Mouse (Mus musculus): ENCODE measurements around the gene Hba-a2.
A peak's percentile ranks its signal among the peaks of the same experiment; 100 is the strongest.

Gene Hba-a2

GRCm38 (mm10) chr11:32320507-32321195, 24.4 kb downstream of the Hba-a2 start:
- DNase-seq (ENCODE audit: low spot score in 2 of 2): no peak

- DNase-seq (ENCODE audit: low spot score in 2 of 2): peak in 1 of 2 experiments; percentile 73
Observed at GRCm38 (mm10) chr11:32321196-32321565, 24.9 kb downstream of the Hba-a2 start.

DNA sequence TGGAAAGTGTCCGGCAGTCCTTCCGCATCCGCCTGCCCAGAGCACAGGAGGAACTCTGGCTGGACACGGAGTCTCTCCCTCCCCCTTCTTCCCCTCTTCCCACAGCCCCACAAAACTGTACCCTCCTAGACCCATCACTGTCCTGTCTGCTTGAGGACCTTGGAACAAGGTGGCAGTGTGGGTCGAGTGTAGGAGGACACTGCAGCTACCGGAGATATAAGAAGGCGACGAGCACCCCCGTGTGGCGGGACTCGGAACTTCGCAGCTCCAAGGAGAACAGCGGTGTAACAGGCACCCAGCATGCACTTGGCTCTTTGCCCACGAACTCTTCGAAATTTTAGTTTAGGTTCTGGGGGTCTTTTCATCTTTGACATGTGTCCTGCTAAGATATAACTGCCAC, 28.3 kb downstream of the Hba-a2 start:
- DNase-seq (ENCODE audit: low spot score in 2 of 2): peak in 1 of 2 experiments; percentile 88

- no peak for DNase-seq (ENCODE audit: low spot score in 2 of 2)
Observed at GRCm38 (mm10) chr11:32331075-32331474, 34.8 kb downstream of the Hba-a2 start.

DNA sequence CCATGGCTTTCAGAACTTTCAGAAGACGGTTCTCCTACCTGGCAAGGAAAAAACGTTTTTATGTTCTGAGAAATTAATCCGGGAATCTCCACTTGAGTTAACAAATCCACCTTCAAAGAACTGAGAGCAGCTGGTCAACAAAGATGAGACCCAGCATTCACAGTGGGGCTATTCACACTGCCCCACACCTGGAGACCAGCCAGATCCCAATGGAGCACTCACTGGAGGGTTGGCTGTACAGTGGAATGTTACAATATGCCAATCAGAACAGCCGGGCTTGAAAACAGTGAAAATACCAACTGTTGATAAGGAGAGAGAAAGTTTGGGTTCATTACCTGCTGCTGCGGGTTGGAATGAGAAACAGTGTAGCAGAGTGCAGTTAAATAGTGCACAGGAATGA, 35.6 kb downstream of the Hba-a2 start:
- no peak for DNase-seq (ENCODE audit: low spot score in 2 of 2)

- no peak for DNase-seq (ENCODE audit: low spot score in 2 of 2)
Observed at GRCm38 (mm10) chr11:32333235-32333634, 36.9 kb downstream of the Hba-a2 start.

DNA sequence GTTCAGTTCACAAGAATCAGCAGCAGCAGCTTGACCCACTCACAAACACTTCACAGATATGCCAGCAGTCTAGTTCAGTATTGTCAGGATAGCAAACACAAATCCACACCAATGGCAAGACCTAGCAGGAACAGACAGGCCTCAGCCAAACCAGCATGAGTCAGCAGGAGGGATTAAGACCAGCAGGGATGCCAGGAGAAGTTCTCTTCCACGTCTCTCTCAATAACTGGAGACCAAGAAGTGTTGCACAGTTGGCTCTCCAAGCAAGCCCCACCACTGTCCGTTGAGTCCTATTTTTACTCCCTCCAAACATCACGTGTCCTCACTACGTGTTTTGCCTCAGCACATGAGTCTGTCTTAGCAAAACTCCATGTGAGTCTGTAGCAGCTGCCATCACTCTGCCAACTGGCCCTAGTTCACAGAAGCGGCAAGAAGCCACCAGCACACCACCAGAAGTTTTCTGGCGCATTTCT, 40.2 kb downstream of the Hba-a2 start:
- DNase-seq (ENCODE audit: low spot score in 2 of 2): no peak

GRCm38 (mm10) chr11:32339131-32339531, 42.8 kb downstream of the Hba-a2 start:
- no peak for DNase-seq (ENCODE audit: low spot score in 2 of 2)

DNA sequence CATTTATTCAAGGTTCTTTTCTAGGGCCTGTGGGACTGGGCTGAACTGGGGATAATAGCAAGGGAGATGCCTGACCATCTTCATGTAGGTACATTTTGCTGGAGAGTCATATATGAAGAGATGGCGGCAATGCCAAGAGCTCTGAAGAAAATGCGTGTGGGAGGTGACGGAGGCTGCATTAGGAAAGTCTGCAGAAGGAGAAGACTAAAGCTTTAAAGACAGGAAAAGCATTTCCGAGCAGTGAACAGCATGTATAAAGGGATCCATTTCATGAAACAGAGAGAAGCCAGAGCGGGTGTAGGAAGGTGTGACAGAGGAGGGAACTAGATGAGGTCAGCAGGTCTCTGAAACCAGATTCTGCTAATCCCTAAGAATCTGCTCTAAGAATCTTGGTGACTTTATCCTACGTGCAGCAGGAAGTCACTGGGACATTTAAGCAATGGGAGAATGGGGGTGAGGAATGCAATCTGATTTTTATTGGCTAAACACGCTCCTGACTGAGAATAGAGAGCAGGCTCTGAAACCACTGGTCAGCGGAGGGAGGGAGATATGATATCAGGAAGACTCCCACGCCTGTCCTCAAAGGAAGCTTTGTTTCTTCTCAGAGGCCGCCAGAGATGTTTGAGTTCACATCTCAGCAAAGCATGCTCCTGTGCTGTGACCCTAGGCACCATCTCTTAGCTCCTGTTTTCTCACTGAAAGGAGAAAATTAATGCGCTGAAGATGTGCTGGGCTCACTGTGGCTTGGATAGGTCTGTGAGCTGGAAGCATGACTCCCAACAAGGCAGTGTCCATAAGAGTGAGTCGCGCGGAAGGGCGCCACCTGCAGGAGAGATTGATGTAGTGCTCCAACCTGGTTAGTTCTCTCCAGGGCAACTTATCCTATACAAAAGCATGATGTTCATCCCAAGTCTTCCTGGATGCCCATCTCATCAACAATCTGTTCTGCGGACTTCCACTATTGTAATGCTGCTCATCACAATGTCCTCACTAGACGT, 44.5 kb downstream of the Hba-a2 start:
- peak; percentile 42 to 73 for DNase-seq (ENCODE audit: low spot score in 2 of 2)

- peak in 1 of 2 experiments; percentile 64 for DNase-seq (ENCODE audit: low spot score in 2 of 2)
Observed at GRCm38 (mm10) chr11:32342770-32343191, 46.5 kb downstream of the Hba-a2 start.

DNA sequence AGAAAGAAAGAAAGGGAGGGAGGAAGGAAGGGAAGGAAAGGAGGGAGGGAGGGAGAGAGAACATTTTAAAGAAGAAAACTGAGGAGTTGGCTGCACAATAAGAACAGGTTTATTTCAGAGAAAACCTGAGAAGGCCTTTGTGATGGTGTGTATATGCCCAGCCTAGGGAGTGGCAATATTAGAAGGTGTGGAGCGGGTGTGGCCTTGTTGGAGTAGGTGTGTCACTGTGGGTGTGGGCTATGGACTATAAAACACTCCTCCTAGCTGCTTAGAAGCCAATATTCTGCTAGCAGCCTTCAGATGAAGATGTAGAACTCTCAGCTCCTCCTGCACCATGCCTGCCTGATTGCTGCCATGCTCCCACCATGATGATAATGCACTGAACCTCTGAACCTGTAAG, 47.1 kb downstream of the Hba-a2 start:
- DNase-seq (ENCODE audit: low spot score in 2 of 2): no peak

DNA sequence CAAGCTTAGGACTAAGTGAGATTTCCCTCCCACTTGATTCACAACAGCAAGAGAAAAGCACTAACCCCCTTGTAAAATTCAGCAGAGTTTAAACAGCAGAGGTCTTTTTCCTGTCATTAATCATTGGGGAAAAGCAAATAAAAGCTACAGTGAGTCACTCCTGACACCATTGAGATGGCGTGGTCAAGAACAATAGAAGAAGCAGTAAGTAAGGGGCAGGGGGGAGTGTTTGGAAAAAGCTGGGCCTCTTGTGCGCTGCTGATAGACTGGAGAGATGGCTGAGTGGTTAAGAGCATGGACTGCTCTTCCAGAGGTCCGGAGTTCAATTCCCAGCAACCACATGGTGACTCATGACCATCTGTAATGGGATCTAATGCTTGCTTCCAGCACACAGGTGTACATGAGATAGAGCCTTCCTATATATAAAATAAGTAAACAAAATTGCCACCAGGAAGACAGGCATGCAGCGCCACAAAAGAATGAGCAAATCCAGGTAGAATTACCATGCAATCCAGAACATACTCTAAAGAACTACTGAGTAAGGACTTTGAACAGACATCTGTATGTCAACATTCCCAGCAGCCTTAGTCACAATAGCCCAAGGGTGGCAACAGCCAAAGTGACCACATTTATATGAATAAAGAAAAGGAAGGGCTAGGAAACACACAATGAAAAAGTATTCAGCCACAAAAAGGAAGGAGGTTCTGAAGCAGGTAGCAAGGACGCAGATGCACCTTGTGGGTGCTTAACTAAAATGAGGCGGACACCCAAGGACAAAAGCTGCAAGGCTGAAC, 49.4 kb downstream of the Hba-a2 start:
- no peak for DNase-seq (ENCODE audit: low spot score in 2 of 2)

All from left cerebral cortex, adult 9 months (tissue).